Mouse (Mus musculus) testis, adult 2 months (tissue): ENCODE data around the gene Gpc6.

ENCODE experiments used
- CTCF ChIP-seq: fragments of 200-500 bp; IDR thresholded peaks from 2 replicates; pipeline ENCODE4 v1.5.1; 2012; ENCODE audit warnings: low read depth, mild to moderate bottlenecking, inconsistent platforms, low read length, moderate library complexity; ENCODE audit not compliant: control insufficient read depth, insufficient read depth, insufficient replicate concordance
- POLR2A ChIP-seq: fragments of 200-500 bp; IDR thresholded peaks from 2 replicates; pipeline ENCODE4 v1.6.1; 2012; ENCODE audit warnings: low read depth, mild to moderate bottlenecking, inconsistent platforms, low read length, moderate library complexity; ENCODE audit not compliant: control insufficient read depth

GRCm38 (mm10) chr14:117831731-117832130, 906.6 kb downstream of the Gpc6 start:
- TF ChIP-seq CTCF (no peak), POLR2A (no peak)
